Mouse (Mus musculus) monocyte, adult 5-6 weeks (primary cell): ENCODE measurements around the gene Sptssa. TPM values are rescaled to one million over a fixed set of nuclear protein-coding genes. Genes with fewer than 3 reads are reported as not detected.

Experiments used
- ATAC-seq: fragments of 153-309, 156-312 bp; replicated peaks from 2 replicates; pipeline ENCODE4 v1.8.0; 2017; ENCODE audit warnings: mild to moderate bottlenecking; ENCODE audit not compliant: low TSS enrichment, insufficient number of reproducible peaks, severe bottlenecking, poor library complexity, low FRiP score
- total RNA-seq: library from RNA; stranded (forward); fragments of 200-1000, 200-491, 200-594 nt; gene quantifications from 3 replicates; pipeline ENCODE4 v1.2.3, GENCODE M21; 2017

Gene Sptssa
- total RNA-seq, 1 experiment from 2014 or later, result 113 TPM

- ATAC-seq, result no peak
Observed at GRCm38 (mm10) chr12:54657226-54657625, 853 bp upstream of the Sptssa start.

- 0 out of 2 replicates have a peak, but pooled peaks have one; percentile 1 for ATAC-seq
Observed at GRCm38 (mm10) chr12:54656039-54656395, 356 bp downstream of the Sptssa start.

- no peak for ATAC-seq
Observed at GRCm38 (mm10) chr12:54655292-54656038, 908 bp downstream of the Sptssa start.

- no peak for ATAC-seq
Observed at GRCm38 (mm10) chr12:54654741-54655140, 1.6 kb downstream of the Sptssa start.

- no peak for ATAC-seq
Observed at GRCm38 (mm10) chr12:54654141-54654540, 2.2 kb downstream of the Sptssa start.

- no peak for ATAC-seq
Observed at GRCm38 (mm10) chr12:54652346-54652745, 4.0 kb downstream of the Sptssa start.

GRCm38 (mm10) chr12:54651820-54652219 lies 4.6 kb downstream of the Sptssa start:
- no peak for ATAC-seq

- ATAC-seq, result no peak
Observed at GRCm38 (mm10) chr12:54651158-54651557, 5.2 kb downstream of the Sptssa start.

GRCm38 (mm10) chr12:54644947-54645346 lies 11.4 kb downstream of the Sptssa start:
- ATAC-seq, result no peak

- no peak for ATAC-seq
Observed at GRCm38 (mm10) chr12:54643320-54643892, 13.0 kb downstream of the Sptssa start.

- ATAC-seq, result peak; percentile 53; the same call in 1 of the 2 replicates
Observed at GRCm38 (mm10) chr12:54641374-54641773, 15.0 kb downstream of the Sptssa start.

- ATAC-seq, result no peak
Observed at GRCm38 (mm10) chr12:54640259-54640658, 16.1 kb downstream of the Sptssa start.

GRCm38 (mm10) chr12:54637033-54637432 lies 19.3 kb downstream of the Sptssa start:
- peak; percentile 35; the same call in 1 of the 2 replicates for ATAC-seq

GRCm38 (mm10) chr12:54632141-54632540 lies 24.2 kb downstream of the Sptssa start:
- no peak for ATAC-seq

- no peak for ATAC-seq
Observed at GRCm38 (mm10) chr12:54621942-54622341, 34.4 kb downstream of the Sptssa start.

- no peak for ATAC-seq
Observed at GRCm38 (mm10) chr12:54620042-54620705, 36.2 kb downstream of the Sptssa start.

GRCm38 (mm10) chr12:54608988-54609387 lies 47.4 kb downstream of the Sptssa start:
- ATAC-seq, result no peak

GRCm38 (mm10) chr12:54605203-54605602 lies 51.2 kb downstream of the Sptssa start:
- no peak for ATAC-seq

- no peak for ATAC-seq
Observed at GRCm38 (mm10) chr12:54603542-54604167, 52.7 kb downstream of the Sptssa start.
